Mouse (Mus musculus) kidney, embryonic 16.5 days (tissue): Measurements from ENCODE around the gene Nmur1. TPM values are rescaled to one million over a fixed set of nuclear protein-coding genes. Genes with fewer than 3 reads are reported as not detected.

ENCODE experiments used
- ATAC-seq: fragments of 200-750 bp; cut with Nextera tagmentation; 2 replicates; pipeline ENCODE4 v1.8.0; 2017; ENCODE audit warnings: moderate TSS enrichment; ENCODE audit not compliant: low FRiP score, low TSS enrichment
- H3K27ac ChIP-seq: fragments of 300-500 bp; sonication (generic); 2 replicates; pipeline ENCODE4 v1.5.1; 2014; ENCODE audit warnings: low read length
- H3K27me3 ChIP-seq: fragments of 300-500 bp; sonication (generic); 2 replicates; pipeline ENCODE4 v1.6.1; 2014; ENCODE audit warnings: low read length, control low read depth, mixed read lengths; ENCODE audit not compliant: insufficient read depth
- H3K36me3 ChIP-seq: fragments of 300-500 bp; sonication (generic); 2 replicates; pipeline ENCODE4 v1.6.1; 2014; ENCODE audit warnings: low read length, control low read depth, mixed read lengths; ENCODE audit not compliant: insufficient read depth
- H3K4me1 ChIP-seq: fragments of 300-500 bp; sonication (generic); 2 replicates; pipeline ENCODE4 v1.6.1; 2014; ENCODE audit warnings: low read length, control low read depth, mixed read lengths; ENCODE audit not compliant: insufficient read depth
- H3K4me2 ChIP-seq: fragments of 300-500 bp; sonication (generic); replicated peaks from 2 replicates; pipeline ENCODE4 v1.6.1; 2014; ENCODE audit warnings: low read depth, low read length
- H3K4me3 ChIP-seq: fragments of 300-500 bp; sonication (generic); 2 replicates; pipeline ENCODE4 v1.5.1; 2014; ENCODE audit warnings: mild to moderate bottlenecking, low read length
- H3K9ac ChIP-seq: fragments of 300-500 bp; sonication (generic); replicated peaks from 2 replicates; pipeline ENCODE4 v1.6.1; 2014; ENCODE audit warnings: low read length
- H3K9me3 ChIP-seq: fragments of 300-500 bp; sonication (generic); 2 replicates; pipeline ENCODE4 v1.6.1; 2016; ENCODE audit warnings: low read length, control low read depth
- WGBS: fragments of 180-500 bp; shearing (Covaris S2); extraction: QIAGEN DNeasy Blood & Tissue Kit; methylation state at CpG from one replicate; pipeline ENCODE4 v1.1.7; 2014; 5-methylcytosine and 5-hydroxymethylcytosine counted together
- polyA plus RNA-seq: library from polyadenylated mRNA; unstranded; fragments of >200 nt; fragmentation: Nextera tagmentation; extraction: Ambion mirVana; gene quantifications from 2 replicates; pipeline ENCODE4 v1.2.1, GENCODE M21; 2015

Nmur1 gene
- polyA plus RNA-seq, 1 experiment from 2014 or later: 0.12 TPM

DNA sequence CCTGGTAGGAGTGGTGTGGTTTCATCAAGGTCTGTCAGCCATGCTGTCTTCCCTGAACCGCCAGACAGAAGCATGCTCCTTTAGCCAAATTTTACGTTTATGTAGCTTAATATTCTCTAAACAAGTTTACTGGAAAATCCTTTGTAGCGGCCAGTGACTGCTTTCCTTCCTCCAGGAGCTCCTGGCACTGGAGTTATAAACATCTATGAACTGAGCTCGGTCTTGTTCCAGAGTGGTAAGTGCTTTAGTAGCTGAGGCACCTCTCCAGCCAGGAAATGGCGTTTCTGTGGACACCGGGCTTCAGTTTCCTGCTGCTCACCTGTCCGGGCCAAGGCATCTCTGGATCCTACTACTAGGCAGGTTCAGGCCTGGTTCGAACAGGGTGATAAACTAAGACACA lies 28.4 kb downstream of the Nmur1 start:
- Histone ChIP-seq H3K27ac (no peak overlapping the region), H3K4me2 (no peak overlapping the region), H3K4me1 (no peaks in the 10 kb centered on the region), H3K27me3 (no peaks in the 10 kb centered on the region), H3K36me3 (no peaks in the 10 kb centered on the region), H3K9me3 (no peaks in the 10 kb centered on the region), H3K4me3 (no peak overlapping the region), H3K9ac (no peak overlapping the region)
- WGBS: 75% methylated on average over 8 of the region's 8 CpGs
- no peak for ATAC-seq

DNA sequence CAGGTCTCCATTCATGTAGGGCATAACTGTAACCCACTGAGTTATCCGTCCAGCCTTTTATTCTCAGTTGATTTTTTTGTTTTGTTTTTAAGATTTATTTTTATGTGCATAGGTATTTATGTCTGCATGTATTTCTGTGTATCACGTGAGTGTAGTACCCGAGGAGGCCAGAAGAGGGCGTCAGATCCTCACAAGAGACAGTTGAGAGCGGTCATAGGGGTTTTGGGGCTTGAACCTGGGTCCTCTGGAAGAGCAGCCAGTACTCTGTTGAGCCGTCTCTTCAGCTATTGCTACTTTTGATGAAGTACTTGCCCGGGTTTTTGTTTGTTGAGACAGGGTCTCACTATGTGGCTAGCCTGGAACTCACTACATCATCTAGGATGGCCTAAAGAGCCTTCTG lies 30.1 kb downstream of the Nmur1 start:
- no peaks in the 10 kb centered on the region for H3K36me3 ChIP-seq
- no peak for ATAC-seq
- H3K4me3 ChIP-seq: no peak overlapping the region
- no peaks in the 10 kb centered on the region for H3K27me3 ChIP-seq
- H3K4me1 ChIP-seq: no peaks in the 10 kb centered on the region
- no peak overlapping the region for H3K4me2 ChIP-seq
- no peak overlapping the region for H3K9ac ChIP-seq
- WGBS: 71% methylated on average over 7 of the region's 7 CpGs
- H3K27ac ChIP-seq: no peak overlapping the region
- no peaks in the 10 kb centered on the region for H3K9me3 ChIP-seq

DNA sequence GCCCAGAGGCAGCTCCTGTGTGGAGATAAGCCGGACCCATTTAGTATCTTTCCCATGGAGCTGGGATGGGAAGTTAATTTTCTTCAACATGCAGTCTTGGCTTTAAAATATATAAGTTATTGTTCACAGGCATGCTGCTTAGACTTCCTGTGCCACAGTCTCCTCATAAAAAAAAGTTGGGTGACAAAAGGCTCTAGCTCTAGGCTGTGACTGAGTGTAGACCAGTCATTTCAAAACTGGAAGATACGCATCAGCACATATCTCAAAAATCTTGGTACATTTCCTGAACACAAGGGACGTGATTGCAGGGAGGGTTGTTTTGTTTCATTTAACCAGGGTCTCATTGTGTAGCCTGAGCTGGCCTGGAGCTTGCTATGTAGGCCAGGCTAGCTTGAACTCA lies 31.8 kb downstream of the Nmur1 start:
- H3K4me1 ChIP-seq: no peaks in the 10 kb centered on the region
- no peaks in the 10 kb centered on the region for H3K9me3 ChIP-seq
- H3K27me3 ChIP-seq: no peaks in the 10 kb centered on the region
- H3K36me3 ChIP-seq: no peaks in the 10 kb centered on the region
- no peak overlapping the region for H3K27ac ChIP-seq
- no peak overlapping the region for H3K9ac ChIP-seq
- 85% methylated on average over 3 of the region's 3 CpGs for WGBS
- ATAC-seq: no peak
- H3K4me3 ChIP-seq: no peak overlapping the region
- H3K4me2 ChIP-seq: no peak overlapping the region

DNA sequence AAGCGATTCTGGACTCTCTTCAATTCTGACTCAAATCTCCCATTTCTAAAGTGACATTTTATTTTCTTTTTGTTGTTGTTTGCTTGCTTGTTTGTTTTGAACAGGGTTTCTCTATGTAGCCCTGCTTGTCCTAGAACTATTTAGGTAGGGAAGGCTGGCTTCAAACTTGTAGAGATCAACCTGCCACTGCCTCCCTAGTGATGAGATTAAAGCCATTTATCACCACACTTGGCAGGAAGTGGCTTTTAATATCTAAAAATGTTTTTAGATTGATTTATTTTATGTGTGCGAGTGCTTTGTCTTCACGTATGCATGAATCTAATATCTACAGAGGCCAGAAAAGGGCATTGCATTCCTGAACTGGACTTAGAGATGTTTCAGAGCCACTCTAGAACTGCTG lies 32.8 kb downstream of the Nmur1 start:
- Histone ChIP-seq H3K27me3 (no peaks in the 10 kb centered on the region), H3K27ac (no peak overlapping the region), H3K4me1 (no peaks in the 10 kb centered on the region), H3K36me3 (no peaks in the 10 kb centered on the region), H3K9me3 (no peaks in the 10 kb centered on the region), H3K4me2 (no peak overlapping the region), H3K4me3 (no peak overlapping the region), H3K9ac (no peak overlapping the region)
- WGBS: 76% methylated on average over 3 of the region's 3 CpGs
- ATAC-seq: no peak

DNA sequence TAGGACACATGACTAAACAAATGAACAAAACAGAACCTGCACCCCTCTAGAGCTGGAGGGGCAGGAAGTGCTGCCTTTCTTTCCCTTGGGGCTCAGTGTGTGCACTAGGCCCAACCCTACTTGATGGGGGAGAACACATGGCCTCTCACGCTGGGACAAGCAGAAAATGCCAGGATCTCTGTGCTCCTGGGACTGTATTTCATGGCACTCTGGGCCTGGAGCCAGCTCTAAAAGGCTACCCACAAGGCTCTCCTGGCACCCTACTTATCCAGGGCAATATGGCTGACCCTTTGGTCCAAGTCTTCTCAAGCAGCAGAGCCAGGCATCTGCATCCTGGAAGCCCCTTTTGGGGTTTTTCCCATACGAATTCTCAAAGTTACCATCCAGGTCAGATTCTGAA lies 34.6 kb downstream of the Nmur1 start:
- H3K9me3 ChIP-seq: no peaks in the 10 kb centered on the region
- no peak for ATAC-seq
- no peaks in the 10 kb centered on the region for H3K4me1 ChIP-seq
- no peaks in the 10 kb centered on the region for H3K27me3 ChIP-seq
- no peak overlapping the region for H3K4me3 ChIP-seq
- H3K27ac ChIP-seq: no peak overlapping the region
- no peaks in the 10 kb centered on the region for H3K36me3 ChIP-seq
- no peak overlapping the region for H3K9ac ChIP-seq
- WGBS: 48% methylated on average over 2 of the region's 2 CpGs
- H3K4me2 ChIP-seq: no peak overlapping the region

DNA sequence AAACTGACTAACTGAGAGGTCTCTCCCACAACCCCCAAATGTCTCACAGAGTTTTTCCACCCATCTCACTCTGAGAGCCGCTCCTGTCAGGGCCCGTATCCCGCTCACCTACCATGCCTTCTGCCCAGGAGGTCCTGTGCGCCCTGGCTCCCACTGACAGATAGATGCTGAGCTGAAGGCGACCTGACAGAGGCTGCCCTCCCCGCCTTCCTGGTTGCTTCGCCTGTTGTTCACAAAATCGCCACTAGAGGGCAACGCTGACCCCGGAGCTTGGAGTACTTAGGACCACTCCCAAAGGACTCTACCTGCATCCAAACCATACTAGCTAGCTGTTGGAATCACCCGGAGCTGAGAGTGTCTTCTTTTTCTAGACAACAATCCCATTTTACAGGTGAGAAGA lies 36.8 kb downstream of the Nmur1 start:
- WGBS: 3% methylated on average over 11 of the region's 11 CpGs

DNA sequence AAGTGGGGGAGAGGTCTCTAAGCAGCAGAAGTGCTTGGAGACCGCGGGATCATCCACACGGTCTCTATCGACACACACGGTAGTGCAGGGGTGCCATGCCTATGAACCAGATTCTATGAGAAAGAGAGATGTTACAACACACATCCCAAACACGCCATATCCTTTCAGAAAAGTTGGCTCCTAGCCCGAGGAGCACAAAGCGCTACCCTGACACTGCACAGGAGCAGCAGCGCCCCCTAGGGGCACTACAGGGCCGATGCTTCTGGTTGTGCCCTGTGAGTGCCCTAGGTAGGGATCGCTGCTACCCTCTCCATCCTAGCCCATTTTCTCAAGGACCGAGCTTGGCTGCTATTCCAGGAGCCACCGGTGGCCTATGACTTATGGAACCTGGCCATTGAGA lies 45.0 kb downstream of the Nmur1 start:
- 41% methylated on average over 13 of the region's 13 CpGs for WGBS

More for the DNA sequence above, 36.8 kb downstream of the Nmur1 start:
- no peaks in the 10 kb centered on the region for H3K36me3 ChIP-seq
- no peak overlapping the region for H3K27ac ChIP-seq
- H3K27me3 ChIP-seq: no peaks in the 10 kb centered on the region
- H3K4me2 ChIP-seq: no peak overlapping the region
- H3K9ac ChIP-seq: no peak overlapping the region
- no peaks in the 10 kb centered on the region for H3K9me3 ChIP-seq
- H3K4me1 ChIP-seq: no peaks in the 10 kb centered on the region
- no peak overlapping the region for H3K4me3 ChIP-seq
- ATAC-seq: peak; percentile 42; the same call in 1 of the 2 replicates

DNA sequence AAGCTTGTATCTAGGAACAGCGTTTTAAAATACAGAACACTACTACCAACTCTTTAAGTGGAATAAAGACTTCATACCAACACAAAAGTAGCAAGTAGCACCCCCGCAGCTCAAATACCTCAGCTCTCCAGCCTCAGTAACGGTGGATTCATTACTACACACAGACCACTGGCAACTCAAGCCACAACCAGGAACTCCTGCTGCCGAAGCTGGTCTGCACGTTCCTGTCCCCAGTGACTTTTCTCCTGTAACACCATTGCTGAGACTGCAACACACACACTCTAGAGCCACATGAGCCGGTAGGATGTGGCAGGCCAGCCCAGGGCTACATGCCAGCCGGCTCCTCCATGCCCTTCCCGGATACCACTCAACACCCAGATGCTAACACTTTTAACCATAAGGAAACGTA lies 46.9 kb downstream of the Nmur1 start:
- Histone ChIP-seq H3K4me3 (no peak overlapping the region), H3K9ac (no peak overlapping the region), H3K9me3 (no peaks in the 10 kb centered on the region), H3K36me3 (no peaks in the 10 kb centered on the region), H3K27ac (no peak overlapping the region), H3K27me3 (no peaks in the 10 kb centered on the region), H3K4me2 (no peak overlapping the region), H3K4me1 (peaks cover 12% of the 10 kb centered on the region)
- no peak for ATAC-seq
- 50% methylated on average over 9 of the region's 9 CpGs for WGBS

More for the DNA sequence above, 45.0 kb downstream of the Nmur1 start:
- ATAC-seq: no peak
- no peak overlapping the region for H3K9ac ChIP-seq
- no peak overlapping the region for H3K27ac ChIP-seq
- H3K4me2 ChIP-seq: 0 out of 2 replicates have a peak overlapping the region, but pooled peaks have one; percentile 0
- H3K36me3 ChIP-seq: no peaks in the 10 kb centered on the region
- peaks cover 12% of the 10 kb centered on the region for H3K4me1 ChIP-seq
- no peaks in the 10 kb centered on the region for H3K27me3 ChIP-seq
- no peaks in the 10 kb centered on the region for H3K9me3 ChIP-seq
- no peak overlapping the region for H3K4me3 ChIP-seq

DNA sequence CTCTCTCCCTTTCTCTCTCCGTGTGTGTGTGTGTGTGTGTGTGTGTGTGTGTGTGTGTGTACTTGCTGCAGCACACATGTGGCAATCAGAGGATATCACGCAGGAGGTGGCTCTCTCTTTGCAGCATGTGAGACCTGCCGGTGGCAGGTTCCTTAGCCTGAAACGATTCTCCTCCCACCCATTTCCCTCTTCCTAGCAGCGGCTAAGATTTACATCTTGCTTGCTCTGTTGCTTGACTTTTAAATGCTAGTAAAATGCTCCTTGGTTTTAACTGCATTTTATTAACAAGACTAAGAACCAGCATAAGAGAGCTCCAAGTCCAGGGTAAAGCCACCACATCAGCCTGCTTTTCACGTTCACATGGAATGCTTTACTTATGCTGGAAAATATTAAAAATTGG lies 47.4 kb downstream of the Nmur1 start:
- WGBS: 14% methylated on average over 6 of the region's 6 CpGs

DNA sequence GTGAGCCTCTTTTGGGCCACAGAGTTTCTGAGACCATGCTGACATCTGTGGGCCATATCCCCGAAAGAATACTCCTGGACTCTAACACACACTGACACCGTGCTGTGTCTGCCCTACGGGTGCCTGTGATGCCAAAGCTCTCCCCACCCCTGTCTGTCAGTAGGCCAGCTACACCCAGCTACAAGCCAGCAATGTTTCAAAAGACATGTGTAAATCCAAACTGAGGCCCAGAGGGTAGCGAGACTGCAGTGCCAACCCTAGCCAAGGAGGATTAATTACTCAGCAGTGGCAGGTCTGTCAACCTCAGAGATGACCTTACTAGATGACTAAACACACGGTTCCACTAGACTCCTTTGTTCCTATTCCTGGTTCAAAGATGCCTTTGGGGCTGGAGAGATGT lies 49.7 kb downstream of the Nmur1 start:
- Histone ChIP-seq H3K9me3 (no peaks in the 10 kb centered on the region), H3K9ac (no peak overlapping the region), H3K36me3 (no peaks in the 10 kb centered on the region), H3K27me3 (no peaks in the 10 kb centered on the region), H3K4me1 (peaks cover 12% of the 10 kb centered on the region), H3K4me2 (no peak overlapping the region), H3K4me3 (no peak overlapping the region), H3K27ac (no peak overlapping the region)
- ATAC-seq: no peak
- WGBS: 61% methylated on average over 5 of the region's 5 CpGs

More for the DNA sequence above, 47.4 kb downstream of the Nmur1 start:
- H3K27me3 ChIP-seq: no peaks in the 10 kb centered on the region
- H3K9ac ChIP-seq: no peak overlapping the region
- no peak overlapping the region for H3K4me3 ChIP-seq
- H3K27ac ChIP-seq: no peak overlapping the region
- ATAC-seq: no peak
- H3K36me3 ChIP-seq: no peaks in the 10 kb centered on the region
- peaks cover 12% of the 10 kb centered on the region for H3K4me1 ChIP-seq
- no peak overlapping the region for H3K4me2 ChIP-seq
- H3K9me3 ChIP-seq: no peaks in the 10 kb centered on the region

DNA sequence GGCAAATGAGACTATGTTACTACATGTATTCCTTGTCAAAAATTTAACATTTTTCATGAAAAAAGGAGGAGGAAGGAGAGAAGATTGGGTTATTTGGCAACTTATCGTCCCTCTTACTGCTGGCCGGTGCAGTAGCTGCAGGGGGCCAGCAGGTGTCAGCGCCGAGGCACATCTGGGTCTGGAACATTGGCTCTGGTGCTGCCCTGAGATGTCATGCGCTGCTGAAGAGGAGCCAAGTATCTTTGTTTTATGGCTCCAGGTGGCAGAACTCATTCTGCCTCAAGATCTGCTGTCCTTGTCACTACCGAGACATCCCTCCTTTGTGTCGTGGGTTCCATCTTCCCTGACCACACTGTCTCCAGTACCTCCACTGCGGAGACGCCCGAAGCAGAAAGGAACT lies 54.0 kb downstream of the Nmur1 start:
- Histone ChIP-seq H3K27me3 (no peaks in the 10 kb centered on the region), H3K4me3 (no peak overlapping the region), H3K9me3 (no peaks in the 10 kb centered on the region), H3K4me2 (no peak overlapping the region), H3K27ac (no peak overlapping the region), H3K4me1 (no peaks in the 10 kb centered on the region), H3K9ac (no peak overlapping the region), H3K36me3 (no peaks in the 10 kb centered on the region)
- no peak for ATAC-seq
- 44% methylated on average over 10 of the region's 10 CpGs for WGBS
